Mouse (Mus musculus) midbrain, embryonic 12.5 days (tissue): ENCODE measurements at regions not wholly inside any gene's neighbourhood (a gene's known extent, or its start where the extent isn't known, plus 50 kb on each side); places are given as distances from the start of the nearest gene placed in this dataset.

Experiments used
- ATAC-seq: fragments of 200-750 bp; cut with Nextera tagmentation; 2 replicates; pipeline ENCODE4 v1.8.0; 2017; ENCODE audit warnings: low read depth, moderate TSS enrichment, moderate library complexity; ENCODE audit not compliant: low FRiP score
- H3K27ac ChIP-seq: fragments of 300-500 bp; sonication (generic); replicated peaks from 2 replicates; pipeline ENCODE4 v1.5.1; 2016; ENCODE audit warnings: mild to moderate bottlenecking
- H3K27me3 ChIP-seq: fragments of 300-500 bp; sonication (generic); 2 replicates; pipeline ENCODE4 v1.6.1; 2016; ENCODE audit warnings: mild to moderate bottlenecking
- H3K36me3 ChIP-seq: fragments of 300-500 bp; sonication (generic); 2 replicates; pipeline ENCODE4 v1.6.1; 2016
- H3K4me1 ChIP-seq: fragments of 300-500 bp; sonication (generic); 2 replicates; pipeline ENCODE4 v1.6.1; 2016
- H3K4me2 ChIP-seq: fragments of 300-500 bp; sonication (generic); replicated peaks from 2 replicates; pipeline ENCODE4 v1.6.1; 2016; ENCODE audit warnings: mild to moderate bottlenecking, moderate library complexity
- H3K4me3 ChIP-seq: fragments of 300-500 bp; sonication (generic); 2 replicates; pipeline ENCODE4 v1.5.1; 2016; ENCODE audit warnings: mild to moderate bottlenecking
- H3K9ac ChIP-seq: fragments of 300-500 bp; sonication (generic); replicated peaks from 2 replicates; pipeline ENCODE4 v1.6.1; 2016; ENCODE audit warnings: mild to moderate bottlenecking, moderate library complexity
- H3K9me3 ChIP-seq: fragments of 300-500 bp; sonication (generic); 2 replicates; pipeline ENCODE4 v1.6.1; 2016; ENCODE audit warnings: mild to moderate bottlenecking
- WGBS: fragments of 180-500 bp; shearing (Covaris S2); methylation state at CpG from one replicate; pipeline ENCODE4 v1.1.7; 2016; 5-methylcytosine and 5-hydroxymethylcytosine counted together

GRCm38 (mm10) chr19:44626261-44626660 is 63.6 kb downstream of the Hif1an start:
- peaks cover 9% of the 10 kb centered on the region; the same call in 1 of the 2 replicates for H3K27me3 ChIP-seq
- 82% methylated on average over 5 of the region's 5 CpGs for WGBS
- no peaks in the 10 kb centered on the region for H3K4me1 ChIP-seq
- no peak overlapping the region for H3K9ac ChIP-seq
- no peaks in the 10 kb centered on the region for H3K9me3 ChIP-seq
- no peak overlapping the region for H3K27ac ChIP-seq
- no peaks in the 10 kb centered on the region for H3K36me3 ChIP-seq
- H3K4me2 ChIP-seq, result no peak overlapping the region
- H3K4me3 ChIP-seq, result no peak overlapping the region
- no peak for ATAC-seq

GRCm38 (mm10) chr19:44629705-44630104 is 67.1 kb downstream of the Hif1an start:
- Histone ChIP-seq H3K36me3 (no peaks in the 10 kb centered on the region), H3K9me3 (no peaks in the 10 kb centered on the region), H3K27me3 (peaks cover 22% of the 10 kb centered on the region), H3K4me1 (peaks cover 3% of the 10 kb centered on the region; the same call in 1 of the 2 replicates), H3K4me3 (no peak overlapping the region), H3K4me2 (no peak overlapping the region), H3K9ac (no peak overlapping the region), H3K27ac (no peak overlapping the region)
- 65% methylated on average over 7 of the region's 7 CpGs for WGBS
- no peak for ATAC-seq

- WGBS, result 83% methylated on average over 19 of the region's 19 CpGs
- Histone ChIP-seq H3K4me3 (no peak overlapping the region), H3K4me2 (no peak overlapping the region), H3K9me3 (no peaks in the 10 kb centered on the region), H3K27me3 (peaks cover 27% of the 10 kb centered on the region), H3K9ac (no peak overlapping the region), H3K36me3 (no peaks in the 10 kb centered on the region), H3K4me1 (peaks cover 3% of the 10 kb centered on the region; the same call in 1 of the 2 replicates), H3K27ac (no peak overlapping the region)
- ATAC-seq, result no peak
Measured at GRCm38 (mm10) chr19:44631356-44632007, 68.8 kb downstream of the Hif1an start.

- H3K4me3 ChIP-seq, result no peak overlapping the region
- H3K36me3 ChIP-seq, result no peaks in the 10 kb centered on the region
- peaks cover 69% of the 10 kb centered on the region for H3K27me3 ChIP-seq
- H3K9ac ChIP-seq, result no peak overlapping the region
- 77% methylated on average over 9 of the region's 9 CpGs for WGBS
- H3K4me1 ChIP-seq, result peaks cover 14% of the 10 kb centered on the region
- no peak overlapping the region for H3K27ac ChIP-seq
- H3K9me3 ChIP-seq, result no peaks in the 10 kb centered on the region
- H3K4me2 ChIP-seq, result no peak overlapping the region
- no peak for ATAC-seq
Measured at GRCm38 (mm10) chr19:44637145-44637719, 74.6 kb downstream of the Hif1an start.

- Histone ChIP-seq H3K27ac (no peak overlapping the region), H3K4me2 (peak overlapping the region; percentile 64), H3K36me3 (no peaks in the 10 kb centered on the region), H3K4me1 (peaks cover 11% of the 10 kb centered on the region), H3K27me3 (peaks cover 80% of the 10 kb centered on the region), H3K9me3 (no peaks in the 10 kb centered on the region), H3K4me3 (peak overlapping the region; percentile 38), H3K9ac (peak overlapping the region; percentile 41)
- ATAC-seq, result no peak
- WGBS, result 0% methylated on average over 22 of the region's 26 CpGs
Measured at GRCm38 (mm10) chr19:44640021-44640420, 77.4 kb downstream of the Hif1an start.

- ATAC-seq, result no peak
- Histone ChIP-seq H3K27me3 (peaks cover 80% of the 10 kb centered on the region), H3K4me3 (peak overlapping the region; percentile 38), H3K9ac (peak overlapping the region; percentile 41), H3K4me1 (peaks cover 11% of the 10 kb centered on the region), H3K4me2 (peak overlapping the region; percentile 64), H3K36me3 (no peaks in the 10 kb centered on the region), H3K27ac (no peak overlapping the region), H3K9me3 (no peaks in the 10 kb centered on the region)
- 0% methylated on average over 1 of the region's 1 CpGs for WGBS
Measured at GRCm38 (mm10) chr19:44640551-44640950, 77.9 kb downstream of the Hif1an start.

- H3K4me3 ChIP-seq, result no peak overlapping the region
- peaks cover 11% of the 10 kb centered on the region for H3K4me1 ChIP-seq
- H3K4me2 ChIP-seq, result no peak overlapping the region
- peaks cover 80% of the 10 kb centered on the region for H3K27me3 ChIP-seq
- H3K27ac ChIP-seq, result no peak overlapping the region
- H3K36me3 ChIP-seq, result no peaks in the 10 kb centered on the region
- 59% methylated on average over 4 of the region's 4 CpGs for WGBS
- no peak for ATAC-seq
- H3K9me3 ChIP-seq, result no peaks in the 10 kb centered on the region
- H3K9ac ChIP-seq, result no peak overlapping the region
Measured at GRCm38 (mm10) chr19:44642294-44642693, 79.6 kb downstream of the Hif1an start.

- Histone ChIP-seq H3K9ac (no peak overlapping the region), H3K4me2 (no peak overlapping the region), H3K27me3 (peaks cover 80% of the 10 kb centered on the region), H3K9me3 (no peaks in the 10 kb centered on the region), H3K4me1 (peaks cover 11% of the 10 kb centered on the region), H3K36me3 (no peaks in the 10 kb centered on the region), H3K27ac (no peak overlapping the region), H3K4me3 (no peak overlapping the region)
- 49% methylated on average over 3 of the region's 3 CpGs for WGBS
- ATAC-seq, result no peak
Measured at GRCm38 (mm10) chr19:44644376-44644775, 81.7 kb downstream of the Hif1an start.

- Histone ChIP-seq H3K27ac (no peak overlapping the region), H3K9ac (no peak overlapping the region), H3K4me2 (no peak overlapping the region), H3K4me3 (no peak overlapping the region), H3K36me3 (no peaks in the 10 kb centered on the region), H3K27me3 (peaks cover 80% of the 10 kb centered on the region), H3K4me1 (peaks cover 8% of the 10 kb centered on the region), H3K9me3 (no peaks in the 10 kb centered on the region)
- ATAC-seq, result no peak
- WGBS, result 56% methylated on average over 4 of the region's 4 CpGs
Measured at GRCm38 (mm10) chr19:44644929-44645328, 82.3 kb downstream of the Hif1an start.

- no peaks in the 10 kb centered on the region for H3K4me1 ChIP-seq
- H3K4me2 ChIP-seq, result no peak overlapping the region
- H3K4me3 ChIP-seq, result no peak overlapping the region
- WGBS, result 81% methylated on average over 9 of the region's 9 CpGs
- no peaks in the 10 kb centered on the region for H3K9me3 ChIP-seq
- H3K27ac ChIP-seq, result no peak overlapping the region
- no peaks in the 10 kb centered on the region for H3K36me3 ChIP-seq
- H3K9ac ChIP-seq, result no peak overlapping the region
- ATAC-seq, result no peak
- H3K27me3 ChIP-seq, result peaks cover 80% of the 10 kb centered on the region
Measured at GRCm38 (mm10) chr19:44646548-44646947, 83.9 kb downstream of the Hif1an start.

GRCm38 (mm10) chr19:44649206-44649605 is 86.6 kb downstream of the Hif1an start:
- Histone ChIP-seq H3K36me3 (no peaks in the 10 kb centered on the region), H3K4me3 (no peak overlapping the region), H3K27me3 (peaks cover 81% of the 10 kb centered on the region), H3K4me1 (no peaks in the 10 kb centered on the region), H3K27ac (no peak overlapping the region), H3K9me3 (no peaks in the 10 kb centered on the region), H3K9ac (no peak overlapping the region), H3K4me2 (no peak overlapping the region)
- WGBS, result 69% methylated on average over 7 of the region's 7 CpGs
- no peak for ATAC-seq

GRCm38 (mm10) chr19:44650841-44651240 is 88.2 kb downstream of the Hif1an start:
- ATAC-seq, result no peak
- H3K4me2 ChIP-seq, result no peak overlapping the region
- H3K27ac ChIP-seq, result no peak overlapping the region
- peaks cover 88% of the 10 kb centered on the region for H3K27me3 ChIP-seq
- H3K9me3 ChIP-seq, result no peaks in the 10 kb centered on the region
- no peak overlapping the region for H3K9ac ChIP-seq
- no peaks in the 10 kb centered on the region for H3K36me3 ChIP-seq
- H3K4me3 ChIP-seq, result no peak overlapping the region
- WGBS, result 29% methylated on average over 2 of the region's 2 CpGs
- peaks cover 5% of the 10 kb centered on the region for H3K4me1 ChIP-seq
